Mouse (Mus musculus) liver, embryonic 14.5 days (tissue): ENCODE measurements around the gene Cd82. TPM values are rescaled to one million over a fixed set of nuclear protein-coding genes. Genes with fewer than 3 reads are reported as not detected.

Experiments used
- ATAC-seq: fragments of 200-750 bp; cut with Nextera tagmentation; 2 replicates; pipeline ENCODE4 v1.8.0; 2017; ENCODE audit warnings: moderate number of reproducible peaks, mild to moderate bottlenecking, moderate library complexity; ENCODE audit not compliant: insufficient read depth
- DNase-seq, 3 experiments: peaks; one replicate each; pipeline ENCODE4 v3.0.0-alpha.2; 2012 to 2013; ENCODE audit warnings: low read depth in 3 of 3, low spot score in 3 of 3
- H3K27ac ChIP-seq: fragments of 300-500 bp; sonication (generic); 2 replicates; pipeline ENCODE4 v1.5.1; 2014; ENCODE audit warnings: moderate library complexity, mild to moderate bottlenecking, control low read depth, inconsistent platforms
- H3K27me3 ChIP-seq: fragments of 300-500 bp; sonication (generic); 2 replicates; pipeline ENCODE4 v1.6.1; 2014; ENCODE audit warnings: mild to moderate bottlenecking, low read length, moderate library complexity; ENCODE audit not compliant: control insufficient read depth, insufficient read depth
- H3K36me3 ChIP-seq: fragments of 300-500 bp; sonication (generic); replicated peaks from 2 replicates; pipeline ENCODE4 v1.6.1; 2014; ENCODE audit warnings: low read depth; ENCODE audit not compliant: control insufficient read depth, insufficient read depth
- H3K4me1 ChIP-seq, 2 experiments: fragments of 200-500 bp in 1 of 2; fragments of 300-500 bp in 1 of 2; sonication (generic) in 1 of 2; replicated peaks; 2 replicates each; pipeline ENCODE4 v1.6.1; 2012 to 2014; ENCODE audit warnings: antibody characterized with exemption in 1 of 2, inconsistent platforms in 1 of 2, low read length in 1 of 2; ENCODE audit not compliant: control insufficient read depth in 2 of 2, insufficient read depth in 2 of 2
- H3K4me2 ChIP-seq: fragments of 300-500 bp; sonication (generic); 2 replicates; pipeline ENCODE4 v1.6.1; 2014; ENCODE audit warnings: low read depth, mild to moderate bottlenecking, control low read depth, moderate library complexity
- H3K4me3 ChIP-seq, 2 experiments: fragments of 200-500 bp in 1 of 2; fragments of 300-500 bp in 1 of 2; sonication (generic) in 1 of 2; 2 replicates each; pipeline ENCODE4 v1.5.1; 2012 to 2014; ENCODE audit warnings: low read depth in 2 of 2, low read length in 2 of 2, mild to moderate bottlenecking in 2 of 2, control low read depth in 1 of 2, inconsistent platforms in 1 of 2, moderate library complexity in 1 of 2; ENCODE audit not compliant: insufficient read depth in 1 of 2
- H3K9ac ChIP-seq: fragments of 300-500 bp; sonication (generic); replicated peaks from 2 replicates; pipeline ENCODE4 v1.6.1; 2014; ENCODE audit warnings: mild to moderate bottlenecking, control low read depth, moderate library complexity
- H3K9me3 ChIP-seq: fragments of 300-500 bp; sonication (generic); 2 replicates; pipeline ENCODE4 v1.6.1; 2016; ENCODE audit warnings: low read length, mixed read lengths; ENCODE audit not compliant: control insufficient read depth
- CTCF ChIP-seq: IDR thresholded peaks from 2 replicates; pipeline ENCODE4 v1.5.1; 2016; ENCODE audit warnings: antibody characterized with exemption, low read depth, control low read depth
- EP300 ChIP-seq: IDR thresholded peaks from 2 replicates; pipeline ENCODE4 v1.6.1; 2016; ENCODE audit warnings: antibody characterized with exemption, low read depth
- WGBS: fragments of 180-500 bp; shearing (Covaris S2); extraction: QIAGEN DNeasy Blood & Tissue Kit; methylation state at CpG from one replicate; pipeline ENCODE4 v1.1.7; 2014; ENCODE audit not compliant: insufficient replicate concordance; 5-methylcytosine and 5-hydroxymethylcytosine counted together
- polyA plus RNA-seq, 2 experiments: library from polyadenylated mRNA; depleted of rRNA in 1 of 2; stranded (reverse) in 1 of 2; unstranded in 1 of 2; fragments of >200 nt; fragmentation: Nextera tagmentation in 1 of 2; extraction: Ambion mirVana in 1 of 2; gene quantifications; 2 replicates each; pipeline versions ENCODE4 v1.2.1 to v1.2.3; 2012 to 2014

Cd82 gene
- polyA plus RNA-seq, 2 experiments, result 58.6 to 72.2 TPM

DNA sequence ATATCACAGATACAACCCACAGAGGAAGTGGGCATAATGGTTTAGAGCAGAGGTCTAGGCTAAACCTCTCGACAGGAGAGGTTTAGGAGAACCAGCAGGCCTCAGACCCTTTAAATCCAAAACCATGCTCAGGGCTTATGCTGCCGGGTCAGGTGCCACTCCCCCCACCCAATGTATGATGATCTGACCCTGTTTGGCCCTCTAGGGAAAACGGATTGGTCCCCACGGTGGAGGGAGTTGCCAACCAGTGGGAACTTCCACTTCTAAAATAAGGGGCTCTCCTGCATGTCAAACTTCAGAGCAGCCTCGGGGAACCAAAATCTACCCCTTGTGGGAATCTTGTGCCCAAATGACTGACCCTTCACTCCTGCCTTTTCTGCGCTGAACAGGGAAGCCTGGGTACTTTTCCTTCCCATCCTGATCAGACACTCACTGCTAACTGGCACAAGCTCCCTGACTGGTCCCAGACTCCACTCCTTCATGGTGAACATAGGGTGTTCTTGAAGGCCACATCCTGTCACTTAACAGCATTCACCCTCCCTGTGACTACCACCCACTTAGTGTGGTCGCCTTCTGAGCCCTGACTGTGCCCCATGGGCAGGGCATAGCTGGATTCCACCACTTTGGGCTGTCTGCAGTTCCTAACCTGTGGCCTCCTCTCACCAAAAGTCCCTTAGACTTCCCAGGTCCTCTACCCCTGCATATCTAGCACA lies 3.6 kb downstream of the Cd82 start:
- no peak for ATAC-seq
- peak overlapping the region; percentile 93 for H3K27ac ChIP-seq
- no peaks in the 10 kb centered on the region for H3K9me3 ChIP-seq
- 41% methylated on average over 7 of the region's 7 CpGs for WGBS
- no peak for DNase-seq
- H3K4me1 ChIP-seq, result peaks cover 75 to 81% of the 10 kb centered on the region in 2 experiments
- H3K4me3 ChIP-seq, result peak overlapping the region; percentile 80 to 92
- no peaks in the 10 kb centered on the region for H3K27me3 ChIP-seq
- TF ChIP-seq CTCF, result no peak
- TF ChIP-seq EP300, result no peak
- peak overlapping the region; percentile 98 for H3K9ac ChIP-seq
- H3K36me3 ChIP-seq, result peaks cover 3% of the 10 kb centered on the region
- H3K4me2 ChIP-seq, result peak overlapping the region; percentile 84

DNA sequence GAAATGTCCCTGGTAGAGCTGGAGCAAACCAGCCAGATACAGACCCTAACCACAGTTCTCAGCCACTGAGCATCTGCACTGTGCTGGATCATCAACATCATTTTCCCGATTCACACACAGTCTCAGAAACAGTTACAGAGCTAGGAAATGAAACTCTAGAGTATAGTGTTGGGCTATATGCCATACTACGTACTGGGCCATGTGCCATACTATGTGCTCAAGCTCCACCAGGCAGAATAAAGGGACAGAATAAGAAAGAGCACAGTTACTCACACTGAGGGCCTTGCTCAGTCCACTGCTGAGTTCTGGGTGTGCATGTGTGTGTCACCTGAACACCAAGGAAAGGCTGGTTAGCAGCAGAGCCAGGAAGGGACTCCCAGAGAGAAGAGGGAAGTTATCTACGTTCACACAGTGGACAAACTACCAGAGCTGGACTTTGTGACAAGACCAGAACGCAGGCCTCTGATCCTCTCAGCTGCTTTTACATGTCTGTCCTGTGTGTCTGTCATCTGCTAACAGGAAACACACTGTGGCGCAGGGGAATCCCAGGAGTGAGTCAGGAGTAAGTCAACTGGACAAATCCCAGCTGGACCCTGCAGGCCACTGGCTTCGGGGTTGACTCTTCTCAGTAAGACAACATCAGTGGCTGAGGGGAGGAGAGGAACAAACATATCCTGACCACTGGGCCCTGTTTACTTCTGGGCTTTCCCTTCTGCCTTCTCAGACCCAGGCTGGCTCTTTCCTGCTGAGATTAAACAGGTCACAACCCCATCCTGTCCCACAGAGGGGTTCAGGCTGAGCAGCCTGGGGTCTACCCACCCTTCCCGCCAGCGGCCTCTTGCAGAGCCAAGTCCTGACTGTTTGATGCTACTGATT lies 4.4 kb downstream of the Cd82 start:
- peak overlapping the region; percentile 93 for H3K27ac ChIP-seq
- WGBS, result 42% methylated on average over 8 of the region's 8 CpGs
- H3K4me1 ChIP-seq, result peaks cover 77 to 83% of the 10 kb centered on the region in 2 experiments
- H3K9me3 ChIP-seq, result no peaks in the 10 kb centered on the region
- TF ChIP-seq CTCF, result no peak
- TF ChIP-seq EP300, result no peak
- peaks cover 4% of the 10 kb centered on the region for H3K36me3 ChIP-seq
- no peak for ATAC-seq
- peak overlapping the region; percentile 98 for H3K9ac ChIP-seq
- peak overlapping the region; percentile 80 to 92 for H3K4me3 ChIP-seq
- no peaks in the 10 kb centered on the region for H3K27me3 ChIP-seq
- DNase-seq, result no peak
- peak overlapping the region; percentile 84 for H3K4me2 ChIP-seq

DNA sequence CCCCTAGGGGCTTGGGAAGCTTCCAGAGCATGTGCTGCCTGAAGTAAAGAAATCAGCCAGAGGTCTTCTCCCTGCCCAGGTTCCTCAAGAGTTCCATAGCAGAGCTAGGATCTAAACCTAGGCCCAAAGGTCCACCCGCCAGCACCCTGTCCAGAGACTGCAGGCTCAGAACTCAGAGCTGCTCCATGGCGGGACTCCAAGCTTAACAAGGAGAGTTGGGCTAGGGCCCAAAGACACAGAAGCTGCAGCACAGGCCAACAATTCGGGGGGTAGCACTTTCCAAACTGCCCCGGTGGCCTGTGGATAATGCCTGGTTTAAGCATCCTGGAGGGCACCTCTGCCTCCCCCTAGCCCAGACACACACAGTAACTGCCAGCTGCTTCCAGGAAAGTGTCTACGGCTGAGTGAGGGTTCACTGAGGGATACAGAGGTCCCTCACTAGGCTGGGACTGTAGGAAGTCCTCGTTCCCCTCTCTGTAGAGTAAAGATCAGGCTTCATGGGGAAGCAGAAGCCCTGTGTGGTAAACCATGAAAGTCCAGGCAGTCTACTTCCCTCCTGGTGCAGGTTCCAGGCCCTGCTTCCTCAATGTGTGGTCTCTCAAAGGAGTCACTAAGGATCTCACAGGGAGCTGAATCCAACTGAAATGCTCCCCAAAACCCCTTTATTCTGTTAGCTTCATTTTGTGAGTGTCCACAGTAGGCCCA lies 5.4 kb downstream of the Cd82 start:
- peaks cover 80 to 85% of the 10 kb centered on the region in 2 experiments for H3K4me1 ChIP-seq
- H3K27me3 ChIP-seq, result no peaks in the 10 kb centered on the region
- H3K9ac ChIP-seq, result peak overlapping the region; percentile 53
- DNase-seq (no peak), ATAC-seq (no peak)
- peak overlapping the region; percentile 84 for H3K4me2 ChIP-seq
- H3K4me3 ChIP-seq, result peak overlapping the region; percentile 80 to 92; a peak in 3 of 4 replicates
- TF ChIP-seq CTCF (no peak), EP300 (no peak)
- peak overlapping the region; percentile 93 for H3K27ac ChIP-seq
- 60% methylated on average over 6 of the region's 6 CpGs for WGBS
- H3K36me3 ChIP-seq, result peaks cover 12% of the 10 kb centered on the region
- H3K9me3 ChIP-seq, result no peaks in the 10 kb centered on the region

DNA sequence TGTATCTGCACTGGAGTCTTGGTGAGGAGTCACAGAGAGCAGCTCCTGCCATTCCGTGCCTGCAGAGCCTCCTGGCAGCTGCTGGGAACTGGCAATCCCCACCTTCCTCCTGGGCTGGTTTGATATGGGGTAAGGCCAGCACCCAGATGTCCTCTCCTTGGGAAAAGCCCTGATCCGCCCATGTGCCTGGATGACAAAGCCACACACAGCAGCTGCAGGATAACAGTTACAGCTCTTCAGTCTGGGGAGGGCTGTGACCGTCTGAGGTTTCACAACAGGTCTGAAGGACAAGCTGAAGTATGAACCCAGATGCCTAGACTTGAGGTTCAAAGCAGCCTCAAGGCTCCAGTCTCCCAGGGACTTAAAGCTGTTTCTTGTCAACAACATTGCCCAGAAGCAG lies 6.8 kb downstream of the Cd82 start:
- 24% methylated on average over 3 of the region's 3 CpGs for WGBS
- H3K9ac ChIP-seq, result peak overlapping the region; percentile 53
- H3K27me3 ChIP-seq, result no peaks in the 10 kb centered on the region
- no peaks in the 10 kb centered on the region for H3K9me3 ChIP-seq
- ATAC-seq (peak; percentile 74), DNase-seq (peak; percentile 73 to 84 (median 74))
- peak overlapping the region; percentile 93 for H3K27ac ChIP-seq
- TF ChIP-seq CTCF, result no peak
- TF ChIP-seq EP300, result peak; percentile 65
- H3K36me3 ChIP-seq, result peaks cover 12% of the 10 kb centered on the region
- H3K4me3 ChIP-seq, result peak overlapping the region; percentile 10 to 20
- peaks cover 92 to 94% of the 10 kb centered on the region in 2 experiments for H3K4me1 ChIP-seq
- H3K4me2 ChIP-seq, result peak overlapping the region; percentile 84
